Mouse (Mus musculus): ENCODE data around the gene Fam193a.

Fam193a gene

GRCm38 (mm10) chr5:34381700-34382099 is 12.0 kb downstream of the Fam193a start:
- DNase-seq (ENCODE audit: low read depth, low spot score) = no peak

- no peak for DNase-seq (ENCODE audit: low read depth, low spot score)
Observed at GRCm38 (mm10) chr5:34385616-34386015, 15.9 kb downstream of the Fam193a start.

- DNase-seq (ENCODE audit: low read depth, low spot score) = no peak
Observed at GRCm38 (mm10) chr5:34386744-34387143, 17.0 kb downstream of the Fam193a start.

GRCm38 (mm10) chr5:34393251-34393650 is 23.5 kb downstream of the Fam193a start:
- no peak for DNase-seq (ENCODE audit: low read depth, low spot score)

- DNase-seq (ENCODE audit: low read depth, low spot score) = no peak
Observed at GRCm38 (mm10) chr5:34395347-34395746, 25.6 kb downstream of the Fam193a start.

- no peak for DNase-seq (ENCODE audit: low read depth, low spot score)
Observed at GRCm38 (mm10) chr5:34395850-34396540, 26.3 kb downstream of the Fam193a start.

- DNase-seq (ENCODE audit: low read depth, low spot score) = no peak
Observed at GRCm38 (mm10) chr5:34397866-34398265, 28.1 kb downstream of the Fam193a start.

GRCm38 (mm10) chr5:34398326-34398725 is 28.6 kb downstream of the Fam193a start:
- no peak for DNase-seq (ENCODE audit: low read depth, low spot score)

GRCm38 (mm10) chr5:34407366-34407918 is 37.7 kb downstream of the Fam193a start:
- no peak for DNase-seq (ENCODE audit: low read depth, low spot score)

- DNase-seq (ENCODE audit: low read depth, low spot score) = no peak
Observed at GRCm38 (mm10) chr5:34409002-34409401, 39.3 kb downstream of the Fam193a start.

- no peak for DNase-seq (ENCODE audit: low read depth, low spot score)
Observed at GRCm38 (mm10) chr5:34410819-34411218, 41.1 kb downstream of the Fam193a start.

- DNase-seq (ENCODE audit: low read depth, low spot score) = peak; percentile 36
Observed at GRCm38 (mm10) chr5:34413921-34414320, 44.2 kb downstream of the Fam193a start.

- DNase-seq (ENCODE audit: low read depth, low spot score) = no peak
Observed at GRCm38 (mm10) chr5:34417251-34418008, 47.7 kb downstream of the Fam193a start.

GRCm38 (mm10) chr5:34419188-34419587 is 49.5 kb downstream of the Fam193a start:
- DNase-seq (ENCODE audit: low read depth, low spot score) = no peak

- DNase-seq (ENCODE audit: low read depth, low spot score) = no peak
Observed at GRCm38 (mm10) chr5:34430776-34431175, 61.0 kb downstream of the Fam193a start.

GRCm38 (mm10) chr5:34433786-34434185 is 64.1 kb downstream of the Fam193a start:
- no peak for DNase-seq (ENCODE audit: low read depth, low spot score)

GRCm38 (mm10) chr5:34434241-34434640 is 64.5 kb downstream of the Fam193a start:
- no peak for DNase-seq (ENCODE audit: low read depth, low spot score)

- DNase-seq (ENCODE audit: low read depth, low spot score) = no peak
Observed at GRCm38 (mm10) chr5:34438052-34438451, 68.3 kb downstream of the Fam193a start.

GRCm38 (mm10) chr5:34438659-34439058 is 68.9 kb downstream of the Fam193a start:
- no peak for DNase-seq (ENCODE audit: low read depth, low spot score)

GRCm38 (mm10) chr5:34439768-34440167 is 70.0 kb downstream of the Fam193a start:
- DNase-seq (ENCODE audit: low read depth, low spot score) = no peak

GRCm38 (mm10) chr5:34441797-34442196 is 72.1 kb downstream of the Fam193a start:
- DNase-seq (ENCODE audit: low read depth, low spot score) = no peak

- peak; percentile 34 for DNase-seq (ENCODE audit: low read depth, low spot score)
Observed at GRCm38 (mm10) chr5:34446207-34446606, 76.5 kb downstream of the Fam193a start.

GRCm38 (mm10) chr5:34458994-34459393 is 89.3 kb downstream of the Fam193a start:
- DNase-seq (ENCODE audit: low read depth, low spot score) = no peak

All from 3T3-L1 (cell line).